Mouse (Mus musculus) forebrain, embryonic 15.5 days (tissue): Measurements from ENCODE around the gene Clec4n. TPM values are rescaled to one million over a fixed set of nuclear protein-coding genes. Genes with fewer than 3 reads are reported as not detected.
"Not testable (repeated sequence)": the region's sequence is repeated elsewhere in the genome, so short reads cannot be mapped to it uniquely, and the experiment has no call there.

Experiments used
- ATAC-seq: fragments of 200-750 bp; cut with Nextera tagmentation; replicated peaks from 2 replicates; pipeline ENCODE4 v1.8.0; 2017; ENCODE audit warnings: mild to moderate bottlenecking, moderate TSS enrichment, moderate library complexity
- H3K27ac ChIP-seq: fragments of 300-500 bp; sonication (generic); replicated peaks from 2 replicates; pipeline ENCODE4 v1.5.1; 2015; ENCODE audit warnings: mild to moderate bottlenecking, inconsistent platforms
- H3K27me3 ChIP-seq: fragments of 300-500 bp; sonication (generic); 2 replicates; pipeline ENCODE4 v1.6.1; 2015; ENCODE audit warnings: inconsistent platforms
- H3K36me3 ChIP-seq: fragments of 300-500 bp; sonication (generic); 2 replicates; pipeline ENCODE4 v1.6.1; 2015; ENCODE audit warnings: mild to moderate bottlenecking, inconsistent platforms
- H3K4me1 ChIP-seq: fragments of 300-500 bp; sonication (generic); 2 replicates; pipeline ENCODE4 v1.6.1; 2015; ENCODE audit warnings: inconsistent platforms
- H3K4me2 ChIP-seq: fragments of 300-500 bp; sonication (generic); replicated peaks from 2 replicates; pipeline ENCODE4 v1.6.1; 2015; ENCODE audit warnings: mild to moderate bottlenecking, inconsistent platforms
- H3K4me3 ChIP-seq: fragments of 300-500 bp; sonication (generic); 2 replicates; pipeline ENCODE4 v1.5.1; 2015; ENCODE audit warnings: mild to moderate bottlenecking, inconsistent platforms
- H3K9ac ChIP-seq: fragments of 300-500 bp; sonication (generic); replicated peaks from 2 replicates; pipeline ENCODE4 v1.6.1; 2015; ENCODE audit warnings: mild to moderate bottlenecking, inconsistent platforms
- H3K9me3 ChIP-seq: fragments of 300-500 bp; sonication (generic); 2 replicates; pipeline ENCODE4 v1.6.1; 2016; ENCODE audit warnings: inconsistent platforms
- WGBS: fragments of 180-500 bp; shearing (Covaris S2); methylation state at CpG from one replicate; pipeline ENCODE4 v1.1.7; 2015; ENCODE audit warnings: mixed read lengths; 5-methylcytosine and 5-hydroxymethylcytosine counted together
- polyA plus RNA-seq: library from polyadenylated mRNA; unstranded; fragments of >200 nt; fragmentation: Nextera tagmentation; extraction: Ambion mirVana; gene quantifications from 2 replicates; pipeline ENCODE4 v1.2.1, GENCODE M21; 2015

The Clec4n gene
- 0.70 and 0.72 TPM in 2 replicates for polyA plus RNA-seq

- H3K4me3 ChIP-seq = no peak within 1 kb of the TSS
- no peak within 1 kb of the TSS for H3K4me2 ChIP-seq
- no peak within 1 kb of the TSS for H3K9ac ChIP-seq
- H3K36me3 ChIP-seq = no peaks in the 10 kb centered on the region
- 79% methylated on average over 3 of the region's 3 CpGs for WGBS
- ATAC-seq = no peak
- H3K4me1 ChIP-seq = no peaks in the 10 kb centered on the region
- no peaks in the 10 kb centered on the region for H3K27me3 ChIP-seq
- no peak within 1 kb of the TSS for H3K27ac ChIP-seq
- no peaks in the 10 kb centered on the region for H3K9me3 ChIP-seq
Observed at GRCm38 (mm10) chr6:123229644-123230043, at the start of gene Clec4n. Gene Clec4n, plus strand, starts transcription at chr6:123229843.

GRCm38 (mm10) chr6:123184862-123185261 lies 44.8 kb upstream of the Clec4n start:
- H3K27me3 ChIP-seq, H3K36me3 ChIP-seq, H3K9me3 ChIP-seq, ATAC-seq, H3K27ac ChIP-seq, H3K9ac ChIP-seq, H3K4me2 ChIP-seq, H3K4me1 ChIP-seq, H3K4me3 ChIP-seq: not testable (repeated sequence)
- WGBS = 66% methylated on average over 2 of the region's 2 CpGs

GRCm38 (mm10) chr6:123207187-123208076 lies 22.2 kb upstream of the Clec4n start:
- H3K27me3 ChIP-seq = no peaks in the 10 kb centered on the region
- no peaks in the 10 kb centered on the region for H3K9me3 ChIP-seq
- H3K4me1 ChIP-seq = no peaks in the 10 kb centered on the region
- H3K4me3 ChIP-seq = no peak overlapping the region
- ATAC-seq = no peak
- 86% methylated on average over 1 of the region's 1 CpGs for WGBS
- H3K4me2 ChIP-seq = no peak overlapping the region
- no peaks in the 10 kb centered on the region for H3K36me3 ChIP-seq
- no peak overlapping the region for H3K9ac ChIP-seq
- H3K27ac ChIP-seq = no peak overlapping the region

GRCm38 (mm10) chr6:123208077-123208439 lies 21.6 kb upstream of the Clec4n start:
- not testable (repeated sequence) for H3K4me2 ChIP-seq, H3K4me3 ChIP-seq, H3K27me3 ChIP-seq, H3K36me3 ChIP-seq, H3K4me1 ChIP-seq, H3K9me3 ChIP-seq, H3K27ac ChIP-seq, H3K9ac ChIP-seq, ATAC-seq

- no peaks in the 10 kb centered on the region for H3K4me1 ChIP-seq
- H3K4me3 ChIP-seq = no peak overlapping the region
- no peak overlapping the region for H3K27ac ChIP-seq
- ATAC-seq = no peak
- H3K9me3 ChIP-seq = no peaks in the 10 kb centered on the region
- H3K36me3 ChIP-seq = no peaks in the 10 kb centered on the region
- 94% methylated on average over 1 of the region's 1 CpGs for WGBS
- no peak overlapping the region for H3K9ac ChIP-seq
- H3K27me3 ChIP-seq = no peaks in the 10 kb centered on the region
- H3K4me2 ChIP-seq = no peak overlapping the region
Observed at GRCm38 (mm10) chr6:123211726-123212125, 17.9 kb upstream of the Clec4n start.

GRCm38 (mm10) chr6:123227519-123228166 lies 2.0 kb upstream of the Clec4n start:
- Histone ChIP-seq H3K4me2 (no peak overlapping the region), H3K27ac (no peak overlapping the region), H3K36me3 (no peaks in the 10 kb centered on the region), H3K4me3 (no peak overlapping the region), H3K9me3 (no peaks in the 10 kb centered on the region), H3K27me3 (no peaks in the 10 kb centered on the region), H3K9ac (no peak overlapping the region), H3K4me1 (no peaks in the 10 kb centered on the region)
- WGBS = 71% methylated on average over 2 of the region's 2 CpGs
- ATAC-seq = no peak

GRCm38 (mm10) chr6:123231149-123231548 lies 1.5 kb downstream of the Clec4n start:
- Histone ChIP-seq H3K4me1 (no peaks in the 10 kb centered on the region), H3K36me3 (no peaks in the 10 kb centered on the region), H3K9ac (no peak overlapping the region), H3K27ac (no peak overlapping the region), H3K27me3 (no peaks in the 10 kb centered on the region), H3K4me3 (no peak overlapping the region), H3K4me2 (no peak overlapping the region), H3K9me3 (no peaks in the 10 kb centered on the region)
- ATAC-seq = no peak
- 68% methylated on average over 2 of the region's 2 CpGs for WGBS

GRCm38 (mm10) chr6:123237582-123237981 lies 7.9 kb downstream of the Clec4n start:
- Histone ChIP-seq H3K4me1 (no peaks in the 10 kb centered on the region), H3K4me2 (no peak overlapping the region), H3K9ac (no peak overlapping the region), H3K36me3 (no peaks in the 10 kb centered on the region), H3K27me3 (no peaks in the 10 kb centered on the region), H3K9me3 (no peaks in the 10 kb centered on the region), H3K4me3 (no peak overlapping the region), H3K27ac (no peak overlapping the region)
- no peak for ATAC-seq

- no peaks in the 10 kb centered on the region for H3K9me3 ChIP-seq
- WGBS = 86% methylated on average over 5 of the region's 5 CpGs
- H3K27me3 ChIP-seq = no peaks in the 10 kb centered on the region
- no peaks in the 10 kb centered on the region for H3K36me3 ChIP-seq
- H3K4me3 ChIP-seq = no peak overlapping the region
- no peak for ATAC-seq
- H3K4me1 ChIP-seq = no peaks in the 10 kb centered on the region
- no peak overlapping the region for H3K27ac ChIP-seq
- H3K9ac ChIP-seq = no peak overlapping the region
- H3K4me2 ChIP-seq = no peak overlapping the region
Observed at GRCm38 (mm10) chr6:123244201-123244600, 14.6 kb downstream of the Clec4n start.

- not testable (repeated sequence) for ATAC-seq, H3K27me3 ChIP-seq, H3K27ac ChIP-seq, H3K9ac ChIP-seq, H3K36me3 ChIP-seq, H3K4me1 ChIP-seq, H3K4me2 ChIP-seq, H3K9me3 ChIP-seq, H3K4me3 ChIP-seq
- WGBS = 86% methylated on average over 2 of the region's 2 CpGs
Observed at GRCm38 (mm10) chr6:123248862-123249261, 19.2 kb downstream of the Clec4n start.

- Histone ChIP-seq H3K9me3 (no peaks in the 10 kb centered on the region), H3K27ac (no peak overlapping the region), H3K4me3 (no peak overlapping the region), H3K4me2 (no peak overlapping the region), H3K4me1 (no peaks in the 10 kb centered on the region), H3K9ac (no peak overlapping the region), H3K27me3 (no peaks in the 10 kb centered on the region), H3K36me3 (no peaks in the 10 kb centered on the region)
- ATAC-seq = no peak
Observed at GRCm38 (mm10) chr6:123252735-123253134, 23.1 kb downstream of the Clec4n start.

- Histone ChIP-seq H3K27ac (no peak overlapping the region), H3K9me3 (no peaks in the 10 kb centered on the region), H3K9ac (no peak overlapping the region), H3K36me3 (no peaks in the 10 kb centered on the region), H3K4me3 (no peak overlapping the region), H3K4me1 (no peaks in the 10 kb centered on the region), H3K27me3 (no peaks in the 10 kb centered on the region), H3K4me2 (no peak overlapping the region)
- no peak for ATAC-seq
- WGBS = 85% methylated on average over 3 of the region's 3 CpGs
Observed at GRCm38 (mm10) chr6:123258946-123259345, 29.3 kb downstream of the Clec4n start.
